ENCODE assay signal across 12 mouse cellular contexts in genomic region chr11:92135677-92136076, GRCm38 (mm10).
DNase-seq lines count a peak whose midpoint lies in the region; ATAC-seq lines count a peak whose summit lies in the region.
"Had no signal": no experiment of that assay in that cellular context is flagged by ENCODE, and none has a peak within 500 bp of the region (broad histone marks: within the 10 kb centered on the region; RNA-seq: fewer than 3 reads in every experiment).

No protein-coding gene starts in this region.

- no peak overlapping the region for H3K9ac ChIP-seq in embryonic facial prominence, embryonic 11.5 days (replicated peaks; ENCODE audit: low read length)
- H3K9ac ChIP-seq in neural tube, embryonic 12.5 days = no peak overlapping the region
- H3K9ac ChIP-seq in neural tube, embryonic 15.5 days (replicated peaks) = no peak overlapping the region
- H3K9ac ChIP-seq in hindbrain, embryonic 14.5 days = no peak overlapping the region

- H3K27ac ChIP-seq in embryonic facial prominence, embryonic 11.5 days (replicated peaks; ENCODE audit: low read depth, low read length) = no peak overlapping the region
- no peak overlapping the region for H3K27ac ChIP-seq in embryonic facial prominence, embryonic 10.5 days (replicated peaks)
- no peak overlapping the region for H3K27ac ChIP-seq in neural tube, embryonic 12.5 days
- H3K27ac ChIP-seq in neural tube, embryonic 15.5 days (replicated peaks) = no peak overlapping the region
- H3K27ac ChIP-seq in hindbrain, embryonic 14.5 days = no peak overlapping the region
- H3K27ac ChIP-seq: heart, embryonic 10.5 days had no signal

- 57% methylated on average over 1 of the region's 1 CpGs for WGBS in embryonic facial prominence, embryonic 11.5 days
- 71% methylated on average over 1 of the region's 1 CpGs for WGBS in embryonic facial prominence, embryonic 10.5 days
- WGBS in neural tube, embryonic 12.5 days = 37% methylated on average over 1 of the region's 1 CpGs
- 11% methylated on average over 1 of the region's 1 CpGs for WGBS in neural tube, embryonic 15.5 days
- 20% methylated on average over 1 of the region's 1 CpGs for WGBS in hindbrain, embryonic 14.5 days

- H3K4me1 ChIP-seq in embryonic facial prominence, embryonic 11.5 days (ENCODE audit: control insufficient read depth, insufficient read depth, low read length) = no peaks in the 10 kb centered on the region
- H3K4me1 ChIP-seq in embryonic facial prominence, embryonic 10.5 days = 0 out of 2 replicates have a peak, but pooled peaks cover 3% of the 10 kb centered on the region
- H3K4me1 ChIP-seq in neural tube, embryonic 12.5 days = no peaks in the 10 kb centered on the region
- H3K4me1 ChIP-seq in neural tube, embryonic 15.5 days = no peaks in the 10 kb centered on the region
- no peaks in the 10 kb centered on the region for H3K4me1 ChIP-seq in hindbrain, embryonic 14.5 days (replicated peaks; ENCODE audit: control insufficient read depth, insufficient read depth, low read length)
- H3K4me1 ChIP-seq: heart, embryonic 10.5 days had no signal

- no peak overlapping the region for H3K4me2 ChIP-seq in embryonic facial prominence, embryonic 11.5 days (ENCODE audit: low read depth, low read length)
- no peak overlapping the region for H3K4me2 ChIP-seq in neural tube, embryonic 12.5 days (replicated peaks)
- H3K4me2 ChIP-seq in neural tube, embryonic 15.5 days = no peak overlapping the region
- no peak overlapping the region for H3K4me2 ChIP-seq in hindbrain, embryonic 14.5 days (replicated peaks)
- H3K4me2 ChIP-seq: liver, embryonic 11.5 days had no signal

- DNase-seq in embryonic facial prominence, embryonic 11.5 days (ENCODE audit: low spot score) = peak; percentile 13
- DNase-seq in embryonic facial prominence, embryonic 10.5 days (ENCODE audit: low spot score) = no peak
- DNase-seq in hindbrain, embryonic 14.5 days (ENCODE audit: low spot score) = peak; percentile 70
- DNase-seq in thymus, postnatal 0 days (ENCODE audit: low spot score) = no peak
- DNase-seq in right cerebral cortex, postnatal 4 days = no peak
- no peak for DNase-seq in left cerebral cortex, postnatal 14 days (ENCODE audit: low spot score in 2 of 2)
- DNase-seq: kidney, postnatal 36 days; lung, postnatal 14 days had no signal

- ATAC-seq in embryonic facial prominence, embryonic 11.5 days (replicated peaks; ENCODE audit: insufficient number of reproducible peaks, low FRiP score, low TSS enrichment, low read depth) = no peak
- ATAC-seq in neural tube, embryonic 12.5 days (ENCODE audit: low FRiP score, low read depth) = peak; percentile 80
- no peak for ATAC-seq in neural tube, embryonic 15.5 days (ENCODE audit: low FRiP score)
- no peak for ATAC-seq in hindbrain, embryonic 14.5 days (ENCODE audit: low FRiP score)

- no peak overlapping the region for H3K4me3 ChIP-seq in embryonic facial prominence, embryonic 11.5 days (ENCODE audit: low read depth, low read length)
- no peak overlapping the region for H3K4me3 ChIP-seq in embryonic facial prominence, embryonic 10.5 days
- H3K4me3 ChIP-seq in neural tube, embryonic 12.5 days = no peak overlapping the region
- no peak overlapping the region for H3K4me3 ChIP-seq in neural tube, embryonic 15.5 days (replicated peaks)
- no peak overlapping the region for H3K4me3 ChIP-seq in hindbrain, embryonic 14.5 days (replicated peaks; ENCODE audit: low read length)
- H3K4me3 ChIP-seq: heart, embryonic 10.5 days had no signal

- intact Hi-C loops in left cerebral cortex, postnatal 14 days (cut with DNase I) = no loop called here

- H3K9me3 ChIP-seq in embryonic facial prominence, embryonic 11.5 days (replicated peaks; ENCODE audit: control insufficient read depth, low read length) = no peaks in the 10 kb centered on the region
- no peaks in the 10 kb centered on the region for H3K9me3 ChIP-seq in embryonic facial prominence, embryonic 10.5 days
- H3K9me3 ChIP-seq in neural tube, embryonic 12.5 days = no peaks in the 10 kb centered on the region
- H3K9me3 ChIP-seq in neural tube, embryonic 15.5 days (replicated peaks) = no peaks in the 10 kb centered on the region
- no peaks in the 10 kb centered on the region for H3K9me3 ChIP-seq in hindbrain, embryonic 14.5 days (ENCODE audit: control insufficient read depth, low read length)
- H3K9me3 ChIP-seq: heart, embryonic 10.5 days had no signal

- H3K27me3 ChIP-seq in embryonic facial prominence, embryonic 11.5 days (ENCODE audit: control insufficient read depth, insufficient read depth, low read length) = no peaks in the 10 kb centered on the region
- H3K27me3 ChIP-seq in embryonic facial prominence, embryonic 10.5 days (replicated peaks; ENCODE audit: low read depth, poor library complexity, severe bottlenecking) = no peaks in the 10 kb centered on the region
- no peaks in the 10 kb centered on the region for H3K27me3 ChIP-seq in neural tube, embryonic 12.5 days (replicated peaks)
- H3K27me3 ChIP-seq in neural tube, embryonic 15.5 days (replicated peaks) = no peaks in the 10 kb centered on the region
- H3K27me3 ChIP-seq in hindbrain, embryonic 14.5 days (ENCODE audit: control insufficient read depth, insufficient read depth, low read length) = no peaks in the 10 kb centered on the region

- H3K36me3 ChIP-seq in embryonic facial prominence, embryonic 11.5 days (replicated peaks; ENCODE audit: control insufficient read depth, insufficient read depth, low read depth, low read length) = no peaks in the 10 kb centered on the region
- H3K36me3 ChIP-seq in embryonic facial prominence, embryonic 10.5 days (replicated peaks) = no peaks in the 10 kb centered on the region
- no peaks in the 10 kb centered on the region for H3K36me3 ChIP-seq in neural tube, embryonic 12.5 days
- H3K36me3 ChIP-seq in neural tube, embryonic 15.5 days = no peaks in the 10 kb centered on the region
- no peaks in the 10 kb centered on the region for H3K36me3 ChIP-seq in hindbrain, embryonic 14.5 days (replicated peaks; ENCODE audit: control insufficient read depth, insufficient read depth)
- H3K36me3 ChIP-seq: heart, embryonic 10.5 days had no signal

Comparison
In these comparisons a context has a peak if more than half of its experiments do, and no peak if none do; other contexts are left out.
1. DNase-seq: peak in embryonic facial prominence, embryonic 11.5 days (single experiment) and hindbrain, embryonic 14.5 days (single experiment); none in embryonic facial prominence, embryonic 10.5 days (single experiment), thymus, postnatal 0 days (single experiment), right cerebral cortex, postnatal 4 days (single experiment) and left cerebral cortex, postnatal 14 days (0 of 2).